Mouse (Mus musculus) thymus, adult 2 months (tissue): ENCODE data around the gene Nasp.

Experiments used
- CTCF ChIP-seq: fragments of 200-500 bp; IDR thresholded peaks from 2 replicates; pipeline ENCODE4 v1.5.1; 2012; ENCODE audit warnings: mild to moderate bottlenecking, control low read depth, low read length, moderate library complexity, borderline replicate concordance; ENCODE audit not compliant: control insufficient read depth, poor library complexity, insufficient read depth; ENCODE audit errors: extremely low read depth
- POLR2A ChIP-seq: fragments of 200-500 bp; IDR thresholded peaks from 2 replicates; pipeline ENCODE4 v1.6.1; 2012; ENCODE audit warnings: mild to moderate bottlenecking, low read length, control low read depth, moderate library complexity; ENCODE audit not compliant: control insufficient read depth, poor library complexity, insufficient read depth; ENCODE audit errors: extremely low read depth

DNA sequence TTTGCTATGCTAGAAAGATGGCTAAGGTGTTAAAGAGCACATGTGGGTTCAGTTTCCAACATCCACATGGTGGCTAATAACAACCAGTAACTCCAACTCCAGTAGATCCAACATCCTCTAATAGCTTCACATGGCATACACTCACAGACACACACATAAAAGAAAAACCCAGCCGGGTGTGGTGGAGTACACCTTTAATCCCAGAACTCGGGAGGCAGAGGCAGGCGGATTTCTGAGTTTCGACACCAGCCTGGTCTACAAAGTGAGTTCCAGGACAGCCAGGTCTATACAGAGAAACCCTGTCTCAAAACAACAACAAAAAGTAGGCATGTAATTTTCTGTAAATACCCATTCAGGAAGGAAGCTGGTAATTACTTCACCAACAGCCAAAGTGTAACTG lies 2.9 kb downstream of the Nasp start:
- TF ChIP-seq POLR2A (no peak), CTCF (no peak)
